Mouse (Mus musculus) thymus, postnatal 14 days (tissue): ENCODE measurements around the gene Tpi1.
"Not testable (repeated sequence)": the region's sequence is repeated elsewhere in the genome, so short reads cannot be mapped to it uniquely, and the experiment has no call there.

Source experiments
- DNase-seq: peaks from one replicate; pipeline ENCODE4 v3.0.0; 2021

Tpi1 gene

GRCm38 (mm10) chr6:124831199-124831598 lies 17.1 kb upstream of the Tpi1 start:
- not testable (repeated sequence) for DNase-seq

GRCm38 (mm10) chr6:124829799-124830700 lies 16.0 kb upstream of the Tpi1 start:
- DNase-seq: peak; percentile 93

- DNase-seq: peak; percentile 98
Observed at GRCm38 (mm10) chr6:124828868-124829798, 15.0 kb upstream of the Tpi1 start, which contains the start of the genes Usp5 and Cdca3. Gene Usp5, minus strand, starts transcription at chr6:124829484. Gene Cdca3, plus strand, starts transcription at chr6:124829547.

GRCm38 (mm10) chr6:124828101-124828592 lies 14.1 kb upstream of the Tpi1 start:
- peak; percentile 56 for DNase-seq

- no peak for DNase-seq
Observed at GRCm38 (mm10) chr6:124822049-124822448, 8.0 kb upstream of the Tpi1 start.

- no peak for DNase-seq
Observed at GRCm38 (mm10) chr6:124820891-124821290, 6.8 kb upstream of the Tpi1 start.

GRCm38 (mm10) chr6:124817971-124818370 lies 3.9 kb upstream of the Tpi1 start:
- DNase-seq: no peak

GRCm38 (mm10) chr6:124817563-124817962 lies 3.5 kb upstream of the Tpi1 start:
- DNase-seq: no peak

GRCm38 (mm10) chr6:124817125-124817524 lies 3.0 kb upstream of the Tpi1 start:
- no peak for DNase-seq

GRCm38 (mm10) chr6:124816611-124817010 lies 2.5 kb upstream of the Tpi1 start:
- no peak for DNase-seq

- DNase-seq: no peak
Observed at GRCm38 (mm10) chr6:124814858-124815774, 1.0 kb upstream of the Tpi1 start.

- no peak for DNase-seq
Observed at GRCm38 (mm10) chr6:124814448-124814847, 352 bp upstream of the Tpi1 start.

- peak; percentile 81 for DNase-seq
Observed at GRCm38 (mm10) chr6:124813496-124813895, 600 bp downstream of the Tpi1 start.

GRCm38 (mm10) chr6:124812848-124813247 lies 1.2 kb downstream of the Tpi1 start:
- no peak for DNase-seq

GRCm38 (mm10) chr6:124811701-124812560 lies 2.2 kb downstream of the Tpi1 start:
- DNase-seq: no peak

- no peak for DNase-seq
Observed at GRCm38 (mm10) chr6:124811403-124811665, 2.8 kb downstream of the Tpi1 start.

GRCm38 (mm10) chr6:124810566-124811402 lies 3.3 kb downstream of the Tpi1 start:
- not testable (repeated sequence) for DNase-seq

GRCm38 (mm10) chr6:124809775-124810538 lies 4.1 kb downstream of the Tpi1 start:
- no peak for DNase-seq

- peak; percentile 73 for DNase-seq
Observed at GRCm38 (mm10) chr6:124809052-124809774, 4.9 kb downstream of the Tpi1 start.
